Mouse (Mus musculus) midbrain, embryonic 13.5 days (tissue): ENCODE results near the gene Kctd21. TPM values are rescaled to one million over a fixed set of nuclear protein-coding genes. Genes with fewer than 3 reads are reported as not detected.

Experiments used
- ATAC-seq: fragments of 200-750 bp; cut with Nextera tagmentation; 2 replicates; pipeline ENCODE4 v1.8.0; 2017; ENCODE audit warnings: mild to moderate bottlenecking, moderate TSS enrichment, moderate library complexity
- H3K27ac ChIP-seq: fragments of 300-500 bp; sonication (generic); 2 replicates; pipeline ENCODE4 v1.5.1; 2015; ENCODE audit warnings: inconsistent platforms, mild to moderate bottlenecking, moderate library complexity
- H3K27me3 ChIP-seq: fragments of 300-500 bp; sonication (generic); 2 replicates; pipeline ENCODE4 v1.6.1; 2015; ENCODE audit warnings: mild to moderate bottlenecking, inconsistent platforms
- H3K36me3 ChIP-seq: fragments of 300-500 bp; sonication (generic); 2 replicates; pipeline ENCODE4 v1.6.1; 2015; ENCODE audit warnings: mild to moderate bottlenecking, inconsistent platforms
- H3K4me1 ChIP-seq: fragments of 300-500 bp; sonication (generic); replicated peaks from 2 replicates; pipeline ENCODE4 v1.6.1; 2015; ENCODE audit warnings: inconsistent platforms
- H3K4me2 ChIP-seq: fragments of 300-500 bp; sonication (generic); replicated peaks from 2 replicates; pipeline ENCODE4 v1.6.1; 2015; ENCODE audit warnings: moderate library complexity, mild to moderate bottlenecking, inconsistent platforms
- H3K4me3 ChIP-seq: fragments of 300-500 bp; sonication (generic); replicated peaks from 2 replicates; pipeline ENCODE4 v1.5.1; 2015; ENCODE audit warnings: mild to moderate bottlenecking, inconsistent platforms
- H3K9ac ChIP-seq: fragments of 300-500 bp; sonication (generic); replicated peaks from 2 replicates; pipeline ENCODE4 v1.6.1; 2015; ENCODE audit warnings: mild to moderate bottlenecking, inconsistent platforms
- H3K9me3 ChIP-seq: fragments of 300-500 bp; sonication (generic); 2 replicates; pipeline ENCODE4 v1.6.1; 2016; ENCODE audit warnings: mild to moderate bottlenecking, inconsistent platforms
- WGBS: fragments of 180-500 bp; shearing (Covaris S2); methylation state at CpG from one replicate; pipeline ENCODE4 v1.1.7; 2015; 5-methylcytosine and 5-hydroxymethylcytosine counted together
- polyA plus RNA-seq: library from polyadenylated mRNA; unstranded; fragments of >200 nt; fragmentation: Nextera tagmentation; extraction: Ambion mirVana; gene quantifications from 2 replicates; pipeline ENCODE4 v1.2.1, GENCODE M21; 2015

Gene Kctd21
- polyA plus RNA-seq, result 6.9 and 8.3 TPM in 2 replicates

GRCm38 (mm10) chr7:97331726-97332666 is at the start of gene Kctd21, which contains the start of gene Usp35:
Gene Kctd21, plus strand, starts transcription at chr7:97332327.
Gene Usp35, minus strand, starts transcription at chr7:97332020.
- WGBS, result under 1% methylated on average over 64 of the region's 68 CpGs
- H3K27ac ChIP-seq, result peak within 1 kb of the TSS; percentile 39; the same call in 1 of the 2 replicates
- peaks cover 7% of the 10 kb centered on the region for H3K27me3 ChIP-seq
- H3K4me1 ChIP-seq, result peaks cover 35% of the 10 kb centered on the region
- no peaks in the 10 kb centered on the region for H3K9me3 ChIP-seq
- H3K4me2 ChIP-seq, result peak within 1 kb of the TSS; percentile 76
- peak within 1 kb of the TSS; percentile 82 for H3K4me3 ChIP-seq
- peak; percentile 99 for ATAC-seq
- H3K9ac ChIP-seq, result peak within 1 kb of the TSS; percentile 85
- H3K36me3 ChIP-seq, result no peaks in the 10 kb centered on the region

GRCm38 (mm10) chr7:97296986-97297385 is 35.1 kb upstream of the Kctd21 start:
- H3K9me3 ChIP-seq, result no peaks in the 10 kb centered on the region
- peaks cover 22% of the 10 kb centered on the region; the same call in 1 of the 2 replicates for H3K36me3 ChIP-seq
- no peak overlapping the region for H3K4me3 ChIP-seq
- H3K4me1 ChIP-seq, result no peaks in the 10 kb centered on the region
- no peaks in the 10 kb centered on the region for H3K27me3 ChIP-seq
- whole genome bisulfite sequencing, result 54% methylated on average over 2 of the region's 2 CpGs
- no peak overlapping the region for H3K27ac ChIP-seq
- no peak overlapping the region for H3K4me2 ChIP-seq
- 0 out of 2 replicates have a peak, but pooled peaks have one; percentile 27 for ATAC-seq
- H3K9ac ChIP-seq, result no peak overlapping the region

GRCm38 (mm10) chr7:97297466-97297865 is 34.7 kb upstream of the Kctd21 start:
- Histone ChIP-seq H3K4me1 (no peaks in the 10 kb centered on the region), H3K9ac (no peak overlapping the region), H3K4me3 (no peak overlapping the region), H3K4me2 (no peak overlapping the region), H3K27ac (no peak overlapping the region), H3K36me3 (peaks cover 25% of the 10 kb centered on the region; the same call in 1 of the 2 replicates), H3K9me3 (no peaks in the 10 kb centered on the region), H3K27me3 (no peaks in the 10 kb centered on the region)
- 2% methylated on average over 2 of the region's 2 CpGs for WGBS
- peak; percentile 72 for ATAC-seq

- H3K9me3 ChIP-seq, result no peaks in the 10 kb centered on the region
- no peak overlapping the region for H3K27ac ChIP-seq
- H3K27me3 ChIP-seq, result no peaks in the 10 kb centered on the region
- H3K36me3 ChIP-seq, result peaks cover 33% of the 10 kb centered on the region
- H3K4me1 ChIP-seq, result no peaks in the 10 kb centered on the region
- H3K4me3 ChIP-seq, result no peak overlapping the region
- 89% methylated on average over 2 of the region's 2 CpGs for WGBS
- no peak overlapping the region for H3K9ac ChIP-seq
- no peak overlapping the region for H3K4me2 ChIP-seq
- ATAC-seq, result no peak
Observed at GRCm38 (mm10) chr7:97298279-97298678, 33.8 kb upstream of the Kctd21 start.

- Histone ChIP-seq H3K27me3 (no peaks in the 10 kb centered on the region), H3K9me3 (no peaks in the 10 kb centered on the region), H3K4me1 (no peaks in the 10 kb centered on the region), H3K36me3 (peaks cover 39% of the 10 kb centered on the region), H3K4me3 (no peak overlapping the region), H3K9ac (no peak overlapping the region), H3K4me2 (no peak overlapping the region), H3K27ac (no peak overlapping the region)
- 82% methylated on average over 6 of the region's 6 CpGs for WGBS
- no peak for ATAC-seq
Observed at GRCm38 (mm10) chr7:97298943-97299342, 33.2 kb upstream of the Kctd21 start.

GRCm38 (mm10) chr7:97300914-97301313 is 31.2 kb upstream of the Kctd21 start:
- Histone ChIP-seq H3K4me2 (no peak overlapping the region), H3K4me3 (no peak overlapping the region), H3K9ac (no peak overlapping the region), H3K27ac (no peak overlapping the region), H3K4me1 (no peaks in the 10 kb centered on the region), H3K36me3 (peaks cover 59% of the 10 kb centered on the region), H3K9me3 (no peaks in the 10 kb centered on the region), H3K27me3 (no peaks in the 10 kb centered on the region)
- WGBS, result 89% methylated on average over 2 of the region's 2 CpGs
- no peak for ATAC-seq

GRCm38 (mm10) chr7:97301321-97301720 is 30.8 kb upstream of the Kctd21 start:
- no peaks in the 10 kb centered on the region for H3K4me1 ChIP-seq
- ATAC-seq, result no peak
- H3K27me3 ChIP-seq, result no peaks in the 10 kb centered on the region
- H3K36me3 ChIP-seq, result peaks cover 63% of the 10 kb centered on the region
- H3K4me3 ChIP-seq, result no peak overlapping the region
- no peaks in the 10 kb centered on the region for H3K9me3 ChIP-seq
- no peak overlapping the region for H3K9ac ChIP-seq
- H3K4me2 ChIP-seq, result no peak overlapping the region
- H3K27ac ChIP-seq, result no peak overlapping the region
- 82% methylated on average over 8 of the region's 8 CpGs for WGBS

- H3K27ac ChIP-seq, result no peak overlapping the region
- no peak overlapping the region for H3K4me2 ChIP-seq
- no peak overlapping the region for H3K4me3 ChIP-seq
- no peaks in the 10 kb centered on the region for H3K27me3 ChIP-seq
- H3K36me3 ChIP-seq, result peaks cover 73% of the 10 kb centered on the region
- H3K4me1 ChIP-seq, result no peaks in the 10 kb centered on the region
- no peak for ATAC-seq
- H3K9ac ChIP-seq, result no peak overlapping the region
- 93% methylated on average over 4 of the region's 4 CpGs for WGBS
- no peaks in the 10 kb centered on the region for H3K9me3 ChIP-seq
Observed at GRCm38 (mm10) chr7:97302261-97302660, 29.9 kb upstream of the Kctd21 start.

- 87% methylated on average over 4 of the region's 4 CpGs for WGBS
- H3K27me3 ChIP-seq, result no peaks in the 10 kb centered on the region
- no peak overlapping the region for H3K27ac ChIP-seq
- H3K36me3 ChIP-seq, result peaks cover 78% of the 10 kb centered on the region
- no peak overlapping the region for H3K4me2 ChIP-seq
- H3K4me3 ChIP-seq, result no peak overlapping the region
- no peak for ATAC-seq
- no peak overlapping the region for H3K9ac ChIP-seq
- no peaks in the 10 kb centered on the region for H3K4me1 ChIP-seq
- no peaks in the 10 kb centered on the region for H3K9me3 ChIP-seq
Observed at GRCm38 (mm10) chr7:97302876-97303275, 29.3 kb upstream of the Kctd21 start.

- H3K4me1 ChIP-seq, result no peaks in the 10 kb centered on the region
- H3K27me3 ChIP-seq, result no peaks in the 10 kb centered on the region
- no peak overlapping the region for H3K4me3 ChIP-seq
- H3K27ac ChIP-seq, result no peak overlapping the region
- H3K9me3 ChIP-seq, result no peaks in the 10 kb centered on the region
- H3K9ac ChIP-seq, result no peak overlapping the region
- ATAC-seq, result no peak
- H3K36me3 ChIP-seq, result peaks cover 84% of the 10 kb centered on the region
- WGBS, result 75% methylated on average over 2 of the region's 2 CpGs
- no peak overlapping the region for H3K4me2 ChIP-seq
Observed at GRCm38 (mm10) chr7:97303614-97304013, 28.5 kb upstream of the Kctd21 start.

- no peaks in the 10 kb centered on the region for H3K27me3 ChIP-seq
- H3K36me3 ChIP-seq, result peaks cover 93% of the 10 kb centered on the region
- no peaks in the 10 kb centered on the region for H3K9me3 ChIP-seq
- no peaks in the 10 kb centered on the region for H3K4me1 ChIP-seq
- H3K4me2 ChIP-seq, result no peak overlapping the region
- H3K27ac ChIP-seq, result no peak overlapping the region
- no peak overlapping the region for H3K4me3 ChIP-seq
- no peak for ATAC-seq
- no peak overlapping the region for H3K9ac ChIP-seq
Observed at GRCm38 (mm10) chr7:97304471-97304870, 27.7 kb upstream of the Kctd21 start.

- no peaks in the 10 kb centered on the region for H3K9me3 ChIP-seq
- no peak overlapping the region for H3K4me2 ChIP-seq
- H3K27me3 ChIP-seq, result no peaks in the 10 kb centered on the region
- peaks cover 95% of the 10 kb centered on the region for H3K36me3 ChIP-seq
- WGBS, result 92% methylated on average over 4 of the region's 4 CpGs
- no peak overlapping the region for H3K4me3 ChIP-seq
- no peaks in the 10 kb centered on the region for H3K4me1 ChIP-seq
- H3K27ac ChIP-seq, result no peak overlapping the region
- H3K9ac ChIP-seq, result no peak overlapping the region
- ATAC-seq, result no peak
Observed at GRCm38 (mm10) chr7:97305206-97305605, 26.9 kb upstream of the Kctd21 start.
